Mouse (Mus musculus) heart, postnatal 4 days (tissue): ENCODE measurements around the gene Rhbdd1. TPM values are rescaled to one million over a fixed set of nuclear protein-coding genes. Genes with fewer than 3 reads are reported as not detected.

Experiments
- DNase-seq: peaks from one replicate; pipeline ENCODE4 v3.0.0; 2021
- total RNA-seq, 2 experiments: library from RNA; stranded (reverse); gene quantifications; 2 replicates each; pipeline ENCODE4 v1.2.3; 2021

The Rhbdd1 gene
- total RNA-seq, 2 experiments from 2014 or later: 11.6 to 11.8 TPM

DNA sequence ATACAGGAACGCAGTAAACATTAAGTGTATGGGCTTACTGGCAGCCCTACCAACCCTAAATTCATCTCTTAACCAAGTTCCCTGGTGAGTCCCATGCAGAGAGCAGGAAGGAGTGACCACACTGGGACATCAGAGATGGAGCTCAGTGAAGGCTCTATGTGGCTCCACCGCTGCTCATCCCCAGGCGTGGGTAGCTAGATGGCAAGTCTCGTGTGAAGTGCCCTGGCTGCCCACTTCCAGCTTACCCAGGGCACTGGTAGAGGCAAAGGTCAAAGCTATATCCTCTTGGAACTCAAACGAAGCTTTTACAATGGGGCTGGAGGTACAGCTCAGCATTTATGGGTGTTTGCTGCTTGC, 117.4 kb downstream of the Rhbdd1 start:
- DNase-seq: no peak

DNA sequence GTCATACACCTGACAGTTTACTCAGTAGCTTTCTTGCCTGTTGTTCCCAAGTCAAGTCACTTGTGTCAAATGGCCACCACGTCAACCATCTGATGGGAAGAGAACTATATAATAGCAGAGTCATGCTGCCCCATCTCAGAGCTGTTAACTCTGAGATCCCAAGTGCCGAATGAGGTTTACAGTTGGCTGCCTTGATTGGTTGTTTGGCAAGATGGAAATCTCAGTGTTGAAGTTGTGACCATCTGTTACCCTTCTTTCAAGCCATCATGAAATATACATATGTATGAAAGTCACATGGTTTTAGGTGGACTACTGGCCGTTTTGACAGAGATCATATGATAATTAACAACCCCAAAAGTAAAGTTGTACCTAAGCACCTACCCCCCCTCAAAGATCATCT, 121.0 kb downstream of the Rhbdd1 start:
- no peak for DNase-seq

DNA sequence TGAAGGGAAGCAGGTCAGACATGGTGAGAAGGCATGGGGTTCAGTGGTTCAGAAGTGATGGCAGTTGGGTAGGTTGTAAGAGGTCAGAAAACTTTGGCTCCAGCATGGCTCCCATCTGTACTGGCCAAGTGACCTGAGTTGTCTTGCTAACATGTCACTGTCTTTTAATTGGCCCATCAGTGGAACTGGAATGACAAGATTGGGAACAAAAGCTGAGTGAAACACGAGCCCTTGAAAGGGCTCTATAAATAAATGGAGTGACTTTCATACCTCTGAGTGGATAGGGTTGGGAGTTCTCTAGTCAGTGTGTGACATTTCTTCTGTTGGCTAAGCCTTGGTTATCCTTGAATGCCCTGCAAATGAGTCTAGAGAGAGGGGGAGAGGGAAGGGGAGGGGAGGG, 123.9 kb downstream of the Rhbdd1 start:
- DNase-seq: no peak

DNA sequence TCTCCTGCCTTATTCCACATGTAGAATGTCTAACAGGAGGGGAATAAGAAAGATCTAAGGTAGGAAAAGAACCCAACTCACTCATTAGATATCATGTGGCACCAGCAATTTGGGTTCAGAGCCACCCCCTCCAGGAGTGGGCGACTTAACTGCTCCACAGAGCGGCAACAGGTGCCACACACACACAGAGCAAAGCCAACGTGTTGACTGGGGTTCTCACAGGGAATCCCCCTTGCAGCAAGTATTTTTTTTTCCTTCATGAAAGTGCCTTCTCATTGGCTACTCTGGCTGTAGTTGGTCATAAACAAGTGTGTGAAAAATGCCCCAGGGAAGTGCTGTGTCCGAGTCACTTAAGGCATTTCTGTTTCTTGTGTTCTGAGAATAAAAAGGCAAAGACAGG, 127.3 kb downstream of the Rhbdd1 start:
- no peak for DNase-seq

DNA sequence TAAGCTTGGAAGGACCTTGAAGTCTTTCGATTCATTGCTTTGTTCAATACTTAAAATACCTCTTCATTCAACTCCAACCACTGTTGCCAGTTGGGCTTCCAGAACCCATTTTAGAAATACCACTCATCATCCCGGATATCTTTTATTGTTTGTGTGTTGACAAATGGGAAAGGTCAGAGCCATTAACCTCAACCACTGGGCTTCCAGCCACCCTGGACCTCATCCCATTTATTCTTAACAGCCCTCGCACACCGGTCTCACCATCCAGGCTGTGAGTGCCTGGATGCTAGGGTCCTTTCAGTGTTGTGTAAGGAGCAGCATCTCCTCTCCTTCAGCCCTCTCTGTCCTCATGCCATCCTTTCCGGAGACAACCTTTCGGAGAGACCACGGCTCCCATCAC, 129.8 kb downstream of the Rhbdd1 start:
- no peak for DNase-seq

DNA sequence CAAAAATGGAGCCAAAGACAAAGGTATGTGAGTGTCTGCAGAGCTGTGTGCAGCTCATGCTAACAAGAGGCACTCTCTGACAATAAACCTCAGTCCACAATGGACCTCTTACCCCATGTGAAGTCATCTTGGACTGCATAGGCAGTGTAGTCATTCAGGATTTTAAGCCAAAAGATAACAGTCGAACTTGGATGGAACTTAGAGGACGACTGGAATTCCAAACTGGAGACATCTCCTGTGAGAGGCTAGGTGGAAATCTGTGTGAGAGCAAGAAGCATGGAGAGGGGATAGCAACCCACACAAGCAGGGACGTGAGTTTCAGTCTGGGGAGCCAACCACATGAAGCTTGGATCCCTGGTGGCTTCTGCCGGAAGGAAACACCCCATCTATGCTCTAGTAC, 133.6 kb downstream of the Rhbdd1 start:
- no peak for DNase-seq

DNA sequence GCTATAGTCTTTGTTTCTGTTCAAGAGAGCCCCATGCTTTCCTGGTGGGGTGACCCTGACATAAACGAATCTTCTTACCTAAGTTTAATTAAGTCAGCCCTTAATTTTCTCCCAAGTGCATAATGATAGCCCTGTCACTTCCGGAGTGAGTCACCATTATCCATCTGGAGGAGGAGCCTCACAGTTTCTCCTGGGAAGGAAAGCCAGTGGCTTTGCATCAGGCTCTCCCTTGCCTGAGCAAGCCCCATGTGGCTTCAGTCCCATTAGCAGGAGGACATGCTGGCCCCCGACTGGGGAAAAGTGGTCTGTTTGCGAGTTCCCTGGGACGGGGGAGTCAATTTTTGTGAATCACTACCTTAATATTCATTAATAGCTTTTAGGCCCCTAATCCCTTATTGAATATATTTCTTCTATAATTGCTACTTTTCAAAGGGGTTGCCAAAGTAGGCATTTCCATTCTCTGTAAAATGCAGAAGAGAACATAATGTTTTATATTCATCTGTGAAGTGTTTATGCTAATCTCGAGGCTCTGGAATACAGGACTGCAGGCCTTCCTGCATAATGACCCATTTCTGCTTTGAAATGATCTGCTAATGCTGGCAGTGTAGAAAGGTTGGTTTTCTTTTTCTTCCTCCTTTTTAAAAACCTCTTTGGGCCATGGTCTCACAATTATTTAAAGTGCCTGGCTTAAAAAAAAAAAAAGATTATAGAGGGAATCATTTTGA, 135.8 kb downstream of the Rhbdd1 start:
- no peak for DNase-seq

DNA sequence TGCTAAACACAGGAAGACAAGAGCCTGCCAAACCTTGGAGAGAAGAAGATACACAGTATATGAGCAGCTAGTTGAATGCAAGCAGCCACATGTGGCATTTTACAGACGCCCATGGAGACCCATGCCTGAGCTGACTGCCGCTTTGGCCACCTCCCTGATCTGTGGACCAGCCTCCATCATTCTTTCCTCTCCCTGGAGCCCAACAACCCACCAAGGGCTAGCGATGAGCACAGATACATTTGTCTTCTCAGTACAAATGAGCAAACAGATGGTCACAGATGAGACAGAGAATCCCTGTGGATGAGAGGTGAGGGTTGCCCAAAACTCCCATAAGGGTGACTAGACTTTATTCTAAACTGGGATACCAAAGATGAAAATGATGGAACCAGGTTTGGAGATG, 137.8 kb downstream of the Rhbdd1 start:
- DNase-seq: no peak

DNA sequence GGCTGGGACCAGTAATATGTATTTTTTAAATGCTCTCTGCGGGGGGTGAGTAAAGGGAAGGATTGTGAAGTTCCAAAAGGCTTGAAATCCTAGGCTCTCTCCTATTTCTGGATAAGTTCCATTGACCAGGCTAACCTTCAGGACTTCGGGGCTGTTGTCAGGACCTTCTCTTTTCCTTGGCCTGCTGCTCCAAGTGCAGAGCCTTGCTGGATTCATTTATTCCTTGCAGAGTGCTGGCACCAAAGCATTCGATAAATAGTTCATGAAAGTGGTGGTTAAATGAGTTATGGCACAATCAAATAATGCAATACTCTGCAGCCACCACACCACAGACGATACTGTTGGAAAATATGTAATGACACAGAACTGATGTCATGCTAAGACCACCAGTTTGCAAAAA, 143.1 kb downstream of the Rhbdd1 start:
- DNase-seq: no peak

DNA sequence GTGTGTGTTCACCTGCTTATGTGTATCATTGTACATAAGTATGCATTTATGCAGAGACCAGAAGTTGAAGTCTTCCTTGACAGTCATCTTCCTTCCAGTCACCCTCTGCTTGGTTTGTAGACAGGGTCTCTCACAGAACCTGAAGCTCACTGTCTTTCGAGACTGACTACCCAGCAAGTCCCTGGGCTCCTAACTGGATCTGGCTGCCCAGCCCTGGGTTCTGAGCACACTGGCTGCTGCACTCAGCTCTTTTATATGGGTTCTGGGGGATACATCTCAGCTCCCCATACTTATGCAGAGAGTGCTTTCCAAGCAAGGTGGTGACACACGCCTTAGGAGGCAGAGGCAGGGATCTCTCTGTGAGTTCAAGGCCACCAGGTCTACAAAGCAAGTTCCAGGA, 143.7 kb downstream of the Rhbdd1 start:
- no peak for DNase-seq

DNA sequence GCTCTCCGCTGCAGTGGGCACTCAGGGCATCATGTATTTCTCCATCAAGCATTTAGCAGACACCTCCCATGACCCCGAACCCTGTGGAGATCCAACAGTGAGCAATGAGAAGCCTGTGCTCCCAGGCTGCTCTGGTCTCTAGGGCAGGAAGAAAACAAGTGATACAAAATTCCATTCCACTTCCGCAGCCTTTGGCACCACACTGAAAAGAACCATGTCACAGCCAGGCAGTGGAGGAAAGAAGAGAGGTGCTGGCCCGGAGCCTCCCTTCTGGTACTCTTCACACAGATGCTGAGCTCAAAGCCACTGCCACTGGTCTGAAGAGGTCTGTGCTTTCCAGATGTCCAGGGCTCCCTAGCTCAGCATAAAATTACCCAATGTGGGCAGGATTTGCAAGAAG, 144.8 kb downstream of the Rhbdd1 start:
- peak; percentile 34 for DNase-seq

DNA sequence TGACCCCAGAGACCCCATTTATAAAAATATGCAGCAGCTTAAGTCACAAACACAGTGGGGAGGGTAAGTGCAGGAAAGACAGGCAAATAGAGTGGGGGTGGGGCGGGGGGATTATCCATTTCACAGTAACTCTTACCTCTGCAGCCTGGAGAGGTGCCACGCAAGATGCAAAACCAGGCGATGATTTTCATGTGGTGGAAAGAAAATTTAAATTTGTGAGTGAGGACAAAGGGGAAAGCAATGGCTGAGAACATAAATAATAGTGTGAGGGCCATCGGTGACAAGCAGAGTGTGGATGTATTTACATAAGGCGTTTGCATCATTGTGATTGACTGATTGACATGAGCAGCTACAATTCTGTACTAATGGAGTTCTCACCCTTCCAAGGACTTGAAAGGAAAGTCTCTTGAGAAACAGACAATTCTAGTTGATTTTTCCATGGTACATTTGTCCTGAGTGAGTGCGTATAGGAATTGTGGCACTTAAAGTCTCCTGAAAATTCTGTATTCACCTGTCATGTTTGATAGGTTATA, 149.1 kb downstream of the Rhbdd1 start:
- DNase-seq: no peak

DNA sequence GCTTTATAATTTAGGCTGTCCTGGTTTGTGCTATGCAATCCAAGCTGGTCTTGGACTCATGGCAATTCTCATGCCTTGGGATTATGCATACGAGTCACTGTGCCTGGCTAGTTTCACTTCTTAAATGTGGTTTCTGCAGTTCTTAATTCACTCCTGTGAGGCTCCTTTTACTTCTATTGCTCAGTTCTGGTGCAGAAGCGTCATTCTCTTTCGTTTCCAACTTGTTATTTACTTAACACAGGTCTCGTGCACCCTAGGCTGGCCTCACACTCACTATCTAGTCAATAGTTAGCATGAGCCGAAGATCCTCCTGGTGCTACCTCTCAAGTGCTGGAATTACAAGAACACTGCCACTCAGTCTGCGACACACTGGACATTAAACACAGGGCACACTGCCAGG, 152.6 kb downstream of the Rhbdd1 start:
- DNase-seq: no peak

DNA sequence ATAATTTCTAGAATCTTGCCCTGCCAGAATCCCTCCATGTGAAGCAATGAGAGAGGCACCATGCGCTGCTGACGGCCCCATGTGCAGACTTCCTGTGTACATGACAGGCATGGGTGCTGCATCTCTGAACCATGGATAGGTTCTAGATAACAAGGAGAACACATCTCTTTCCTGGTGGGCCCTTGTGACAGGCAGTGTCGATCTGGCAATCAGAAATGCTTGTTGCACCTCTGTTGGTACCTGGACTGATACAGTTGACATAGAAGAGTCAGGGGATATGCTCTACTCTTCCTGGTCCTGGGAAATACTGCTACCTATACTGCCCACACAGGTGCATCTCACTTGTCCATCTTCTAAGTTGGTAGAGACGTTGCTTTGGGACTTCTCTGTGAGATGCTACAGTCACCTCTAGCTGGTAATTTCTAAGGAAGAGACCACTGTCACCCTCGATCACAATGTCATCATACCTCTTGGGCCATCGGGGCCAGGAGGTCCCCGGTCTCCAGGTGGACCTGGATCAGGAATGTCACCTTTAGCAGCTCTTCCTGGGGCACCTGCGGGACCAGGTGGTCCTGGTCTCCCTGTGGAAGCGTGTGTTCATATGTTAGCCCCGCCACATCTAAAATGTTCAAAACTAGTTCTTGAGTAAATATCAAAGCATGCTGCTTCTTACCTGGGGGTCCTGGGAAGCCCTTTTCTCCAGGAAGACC, 154.4 kb downstream of the Rhbdd1 start:
- DNase-seq: no peak

DNA sequence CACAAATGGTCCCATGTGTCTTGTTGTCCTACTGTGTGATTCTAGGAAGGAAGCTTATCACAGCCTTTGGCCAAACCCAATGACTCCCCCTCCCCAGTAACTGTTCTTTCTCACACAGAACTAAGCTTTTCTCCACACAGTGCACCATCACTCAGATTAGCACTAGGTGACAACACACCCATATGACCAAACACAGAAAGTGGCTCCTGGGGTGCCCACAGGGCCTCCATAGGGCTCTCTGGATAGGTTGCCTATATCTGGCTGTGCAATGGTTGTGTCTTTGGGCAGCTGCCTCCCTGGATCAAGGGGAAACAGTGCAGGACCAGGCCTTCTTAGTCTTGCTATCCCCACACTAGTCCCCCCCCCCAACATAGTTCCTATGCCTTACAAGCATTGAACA, 157.2 kb downstream of the Rhbdd1 start:
- DNase-seq: no peak

DNA sequence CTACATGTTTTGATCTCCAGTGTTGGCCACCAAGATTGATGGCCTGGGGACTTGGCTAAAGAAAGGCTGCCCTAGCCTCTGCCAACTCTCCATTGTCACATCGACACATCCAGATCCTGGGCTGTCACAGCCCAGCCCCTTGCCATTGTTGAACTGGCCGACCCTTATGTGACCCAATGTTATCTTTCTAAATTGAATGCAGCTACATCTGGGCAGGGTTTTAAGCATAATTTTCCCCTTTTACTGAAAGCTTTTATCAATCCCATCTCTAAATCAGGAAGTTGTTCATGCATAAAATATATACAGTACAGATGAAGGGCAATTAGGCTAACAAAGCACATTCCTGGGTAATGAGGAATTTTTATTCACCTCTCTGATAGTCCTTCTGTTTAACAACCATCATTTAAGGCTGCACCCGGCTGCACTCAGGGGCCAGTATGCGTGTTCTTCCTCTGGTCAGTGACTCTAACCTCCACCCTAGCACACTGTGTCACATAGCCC, 158.3 kb downstream of the Rhbdd1 start:
- DNase-seq: no peak

DNA sequence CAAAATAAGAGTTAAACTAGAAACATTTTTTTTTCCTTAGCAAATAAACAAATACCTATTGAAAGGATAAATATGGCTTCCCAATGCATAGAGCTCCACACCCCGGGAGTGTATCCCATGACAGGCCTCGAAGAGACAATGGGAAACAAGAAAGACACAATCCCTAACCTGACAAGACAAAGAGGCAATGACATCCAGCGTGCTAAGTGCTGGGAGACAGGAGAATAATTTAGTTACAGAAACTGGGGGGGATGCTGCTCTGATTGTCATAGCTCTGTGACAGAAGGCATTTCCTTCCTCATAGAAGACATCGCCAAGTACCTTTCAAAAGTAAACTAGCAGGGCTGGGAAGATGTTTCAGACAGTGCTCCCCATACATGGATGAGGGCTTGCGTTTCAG, 159.0 kb downstream of the Rhbdd1 start:
- no peak for DNase-seq

DNA sequence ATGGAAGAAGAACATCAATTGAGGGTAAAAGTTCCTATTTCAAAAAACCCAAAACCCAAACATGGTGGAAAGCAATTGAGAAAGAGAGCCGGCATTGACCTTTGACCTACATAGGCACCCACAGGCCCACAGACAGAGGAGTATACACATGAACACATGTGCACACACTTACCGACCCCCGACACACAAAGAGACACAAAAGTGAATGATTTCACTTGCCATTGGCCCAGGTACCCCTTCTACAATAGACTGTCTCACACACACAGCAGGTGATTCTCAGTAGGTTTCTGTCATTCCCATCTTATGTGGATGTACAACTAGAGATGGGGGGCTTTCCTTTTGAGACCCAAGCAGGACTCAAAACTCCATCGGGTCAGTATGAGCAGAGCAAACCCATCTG, 159.6 kb downstream of the Rhbdd1 start:
- no peak for DNase-seq

DNA sequence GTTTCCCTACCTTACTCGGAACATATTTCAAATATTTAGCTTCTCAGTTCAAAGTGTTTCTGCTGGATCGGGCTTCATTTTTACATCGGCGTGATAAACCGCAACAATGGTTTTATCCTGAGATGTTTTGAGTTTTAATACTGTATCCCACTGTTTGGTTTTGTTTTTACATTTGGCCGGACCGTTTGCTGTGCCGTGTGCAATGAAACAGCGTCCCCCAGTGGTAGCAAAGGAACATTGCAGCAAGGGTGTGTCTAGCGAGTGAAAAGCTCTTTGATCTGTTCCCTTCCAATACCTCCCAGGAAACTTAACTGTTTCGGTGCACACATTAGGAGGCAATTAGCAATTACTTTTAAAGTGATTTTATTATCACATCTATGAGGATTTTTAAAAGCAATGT, 160.0 kb downstream of the Rhbdd1 start:
- DNase-seq: peak; percentile 44

DNA sequence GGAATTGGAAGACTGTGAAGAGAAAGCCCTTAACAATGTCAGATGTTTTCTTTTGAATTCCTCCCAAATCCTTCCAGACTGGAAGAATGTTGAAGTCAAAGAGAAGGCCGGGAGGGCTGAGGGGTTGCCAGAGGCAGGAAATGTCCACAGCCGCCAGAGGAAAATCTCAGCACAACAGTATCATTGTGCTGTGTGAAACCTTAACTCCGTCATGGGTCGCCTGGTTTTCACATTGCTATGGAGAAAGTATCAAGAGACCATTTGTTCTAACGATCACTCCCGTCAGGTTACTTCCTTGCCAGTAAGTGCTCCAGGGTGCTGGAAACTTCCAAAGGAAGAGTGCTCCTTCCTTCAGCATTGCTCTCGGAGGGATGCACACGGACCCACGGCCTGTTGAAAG, 160.5 kb downstream of the Rhbdd1 start:
- peak; percentile 23 for DNase-seq

DNA sequence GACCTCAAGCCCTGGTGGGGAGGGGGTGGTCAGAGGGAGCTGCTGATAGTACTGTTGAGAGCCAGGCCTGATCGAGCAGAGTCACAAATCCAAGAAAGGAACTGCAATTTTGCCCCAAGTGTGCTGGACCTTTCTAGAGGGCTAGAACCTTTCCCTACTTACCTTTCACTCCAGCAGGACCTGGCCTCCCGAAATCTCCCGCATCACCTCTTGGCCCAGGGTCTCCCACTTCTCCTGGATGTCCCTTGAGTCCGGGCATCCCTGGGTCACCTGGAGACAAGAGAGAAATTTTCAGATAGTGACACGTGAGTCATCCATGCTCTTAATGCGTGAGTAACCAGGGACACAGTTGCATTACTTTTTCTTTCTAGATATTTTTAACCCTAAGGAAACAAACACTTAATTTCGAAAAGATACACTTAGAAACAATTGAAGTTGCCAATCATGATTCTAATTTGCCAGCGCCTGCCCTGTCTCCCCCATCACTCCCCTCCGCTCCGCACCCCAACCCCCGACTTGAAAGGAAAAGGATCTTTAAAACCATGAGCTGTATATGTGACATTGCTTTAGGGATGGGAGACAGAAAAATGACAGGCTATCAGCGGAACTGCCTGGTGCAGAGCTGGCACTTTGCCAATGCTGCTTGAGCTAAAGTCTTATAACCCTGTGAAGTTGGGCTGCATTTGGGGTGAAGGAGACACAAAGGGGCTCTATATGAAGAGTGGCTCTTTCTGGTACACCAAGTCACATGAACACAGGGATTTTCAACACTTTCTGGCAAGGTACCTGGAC, 163.6 kb downstream of the Rhbdd1 start:
- no peak for DNase-seq

DNA sequence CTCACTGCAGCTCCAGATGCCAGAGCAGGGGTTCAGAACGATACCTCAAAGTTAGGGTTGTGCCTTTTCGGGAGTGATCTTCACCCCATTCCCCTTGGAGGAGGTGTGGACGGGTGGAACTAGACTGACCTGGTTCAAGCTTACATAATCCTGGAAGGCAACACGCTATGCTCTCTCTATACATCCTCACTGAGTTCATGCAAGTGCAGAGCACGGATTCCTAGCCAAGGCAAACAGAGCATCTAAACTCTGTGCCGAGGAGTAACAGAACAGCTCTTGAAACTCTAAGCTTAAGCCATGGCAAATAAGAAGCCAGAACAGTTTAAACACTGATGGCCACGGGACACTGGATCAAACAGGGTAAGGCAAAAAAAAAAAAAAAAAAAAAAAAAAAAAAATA, 166.1 kb downstream of the Rhbdd1 start:
- DNase-seq: no peak

DNA sequence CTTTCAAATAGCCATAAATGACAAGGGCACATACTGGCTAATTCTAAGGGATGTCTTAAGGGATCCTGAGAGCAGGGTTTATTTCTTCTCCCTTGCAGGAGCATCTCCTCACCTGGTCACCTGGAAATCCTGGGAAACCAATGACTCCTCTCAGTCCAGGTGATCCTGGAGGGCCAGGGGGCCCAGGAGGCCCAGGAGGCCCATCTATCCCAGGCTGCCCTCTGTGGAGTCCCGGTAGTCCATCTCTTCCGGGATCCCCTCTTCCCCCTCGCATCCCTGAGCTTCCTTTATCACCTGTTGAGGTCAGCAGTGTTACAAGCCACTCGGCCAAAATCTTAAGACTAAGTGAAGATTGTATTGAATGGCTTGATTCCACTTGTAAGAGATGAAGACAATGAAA, 170.1 kb downstream of the Rhbdd1 start:
- DNase-seq: no peak
